Mouse (Mus musculus): ENCODE measurements around the gene Ddc.

- TF ChIP-seq POLR2A (IDR thresholded peaks at IDR 0.05; ENCODE audit: insufficient read depth, low read depth, low read length) (no peak), CTCF (IDR thresholded peaks at IDR 0.05; ENCODE audit: insufficient read depth, low read depth, low read length) (no peak)
Observed at GRCm38 (mm10) chr11:11895479-11895878, 2.5 kb downstream of the Ddc start.
